Mouse (Mus musculus) CD4-positive, CD25-positive, alpha-beta regulatory T cell, adult 2 months (primary cell): Measurements from ENCODE around the gene A730061H03Rik.

Experiments used
- DNase-seq: peaks from one replicate; pipeline ENCODE4 v3.0.0-alpha.2; 2012; ENCODE audit warnings: low read depth, low spot score

A730061H03Rik gene

GRCm38 (mm10) chr14:55560202-55561073, at the start of gene A730061H03Rik:
TSS of gene A730061H03Rik (minus strand) at chr14:55560406.
- DNase-seq, result peak; percentile 98

GRCm38 (mm10) chr14:55608339-55608738, 48.1 kb upstream of the A730061H03Rik start:
- no peak for DNase-seq

- no peak for DNase-seq
Measured at GRCm38 (mm10) chr14:55605743-55606459, 45.7 kb upstream of the A730061H03Rik start.

- peak; percentile 23 for DNase-seq
Measured at GRCm38 (mm10) chr14:55604823-55605222, 44.6 kb upstream of the A730061H03Rik start.

- peak; percentile 98 for DNase-seq
Measured at GRCm38 (mm10) chr14:55603633-55604576, 43.7 kb upstream of the A730061H03Rik start.

GRCm38 (mm10) chr14:55603271-55603632, 43.0 kb upstream of the A730061H03Rik start, which contains the start of gene Irf9:
TSS of gene Irf9 (plus strand) at chr14:55603571.
- DNase-seq, result peak; percentile 28

- no peak for DNase-seq
Measured at GRCm38 (mm10) chr14:55598521-55599390, 38.5 kb upstream of the A730061H03Rik start.

GRCm38 (mm10) chr14:55596036-55596690, 36.0 kb upstream of the A730061H03Rik start:
- DNase-seq, result no peak

GRCm38 (mm10) chr14:55592226-55592625, 32.0 kb upstream of the A730061H03Rik start:
- DNase-seq, result no peak

- peak; percentile 93 for DNase-seq
Measured at GRCm38 (mm10) chr14:55591331-55591891, 31.2 kb upstream of the A730061H03Rik start, which contains the start of gene Rnf31. TSS of gene Rnf31 (plus strand) at chr14:55591708.

GRCm38 (mm10) chr14:55590748-55591330, 30.6 kb upstream of the A730061H03Rik start, which contains the start of gene Psme2:
TSS of gene Psme2 (minus strand) at chr14:55591113.
- peak; percentile 92 for DNase-seq

GRCm38 (mm10) chr14:55589771-55590448, 29.7 kb upstream of the A730061H03Rik start:
- peak; percentile 81 for DNase-seq

- DNase-seq, result no peak
Measured at GRCm38 (mm10) chr14:55589271-55589670, 29.1 kb upstream of the A730061H03Rik start.

- peak; percentile 40 for DNase-seq
Measured at GRCm38 (mm10) chr14:55586149-55586548, 25.9 kb upstream of the A730061H03Rik start.

GRCm38 (mm10) chr14:55585566-55585960, 25.4 kb upstream of the A730061H03Rik start:
- DNase-seq, result peak; percentile 64

- peak; percentile 84 for DNase-seq
Measured at GRCm38 (mm10) chr14:55584702-55585565, 24.7 kb upstream of the A730061H03Rik start, which contains the start of gene Emc9. TSS of gene Emc9 (minus strand) at chr14:55585302.

GRCm38 (mm10) chr14:55584303-55584701, 24.1 kb upstream of the A730061H03Rik start:
- DNase-seq, result no peak
